Mouse (Mus musculus): ENCODE data around the gene Zfp691. TPM values are rescaled to one million over a fixed set of nuclear protein-coding genes. Genes with fewer than 3 reads are reported as not detected.

Zfp691 gene
- polyA plus RNA-seq, 1 experiment from 2014 or later, result 8.5 TPM

DNA sequence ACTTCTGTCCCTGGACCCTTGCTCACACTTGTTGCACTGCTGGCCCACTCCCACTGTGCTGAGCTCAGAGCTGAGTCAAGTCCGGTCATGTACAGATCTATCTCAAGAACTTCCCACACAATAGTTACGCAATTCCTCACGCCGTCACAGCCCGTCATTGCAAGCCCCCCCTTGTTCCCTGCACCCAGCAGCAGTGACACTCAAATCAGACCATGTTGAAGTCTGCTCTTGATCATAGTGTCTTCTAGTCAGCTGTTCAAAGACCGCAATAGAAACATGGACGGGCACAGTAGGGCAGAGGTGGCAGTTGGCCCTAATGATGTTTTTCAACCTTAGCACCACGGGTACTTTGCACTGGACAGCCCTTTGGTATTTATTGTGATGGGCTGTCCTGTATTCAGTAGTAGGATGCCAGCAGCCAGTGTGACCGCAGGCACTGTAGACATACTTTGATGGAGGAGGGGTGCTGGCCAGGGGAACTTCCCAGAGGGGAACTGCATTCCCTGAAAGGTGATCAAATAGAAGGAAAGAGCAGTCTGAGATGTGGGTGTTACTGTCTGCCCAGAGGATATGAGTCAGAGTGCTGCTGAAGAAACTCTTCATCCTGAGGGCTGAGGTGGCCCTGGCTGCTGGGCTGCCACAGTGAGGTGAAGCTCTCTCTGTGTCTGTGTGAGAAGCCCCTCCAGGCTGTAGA, 48.3 kb downstream of the Zfp691 start:
- Histone ChIP-seq H3K36me3 (ENCODE audit: control insufficient read depth, insufficient read depth, low read length) (peaks cover 40% of the 10 kb centered on the region), H3K9me3 (ENCODE audit: control insufficient read depth, low read depth, low read length) (no peaks in the 10 kb centered on the region), H3K9ac (replicated peaks; ENCODE audit: low read depth, low read length) (no peak overlapping the region), H3K27me3 (ENCODE audit: control insufficient read depth, insufficient read depth, low read length) (no peaks in the 10 kb centered on the region), H3K27ac (ENCODE audit: low read length) (no peak overlapping the region), H3K4me3 (ENCODE audit: low read depth, low read length) (no peak overlapping the region), H3K4me1 (ENCODE audit: control insufficient read depth, insufficient read depth, low read length) (peaks cover 9% of the 10 kb centered on the region; the same call in 1 of the 2 replicates), H3K4me2 (replicated peaks; ENCODE audit: low read depth, low read length) (no peak overlapping the region)
- WGBS, result 73% methylated on average over 9 of the region's 9 CpGs
- no peak for ATAC-seq (ENCODE audit: insufficient number of reproducible peaks, insufficient read depth, low FRiP score, low read depth)

DNA sequence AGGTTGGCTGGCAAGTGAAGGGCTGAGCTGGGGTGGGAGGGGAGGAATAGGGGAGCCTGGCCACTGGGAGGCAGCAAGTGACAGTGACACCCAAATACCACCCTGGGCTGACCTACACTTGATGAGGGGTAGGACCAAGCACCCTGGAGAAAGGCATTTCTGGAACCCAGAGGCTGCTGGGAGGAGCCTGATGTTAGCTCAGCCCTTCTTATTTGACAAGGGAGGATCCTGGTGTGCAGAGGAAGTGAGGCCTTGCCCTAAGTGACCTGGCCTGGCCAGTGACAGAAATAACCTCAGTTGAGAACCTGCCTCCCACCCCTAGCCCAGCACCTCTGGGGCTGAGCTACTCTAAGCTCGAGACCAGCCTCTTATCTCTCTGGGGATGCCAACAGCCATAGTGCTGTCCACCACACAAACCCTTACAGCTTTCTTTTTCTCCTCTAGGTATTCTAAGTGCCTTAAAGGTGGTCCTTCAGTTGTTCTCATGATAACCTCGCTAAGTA, 49.2 kb downstream of the Zfp691 start:
- H3K4me3 ChIP-seq (ENCODE audit: low read depth, low read length), result no peak overlapping the region
- no peak overlapping the region for H3K27ac ChIP-seq (ENCODE audit: low read length)
- H3K4me1 ChIP-seq (ENCODE audit: control insufficient read depth, insufficient read depth, low read length), result peaks cover 9% of the 10 kb centered on the region; the same call in 1 of the 2 replicates
- ATAC-seq (ENCODE audit: insufficient number of reproducible peaks, insufficient read depth, low FRiP score, low read depth), result no peak
- no peaks in the 10 kb centered on the region for H3K9me3 ChIP-seq (ENCODE audit: control insufficient read depth, low read depth, low read length)
- H3K36me3 ChIP-seq (ENCODE audit: control insufficient read depth, insufficient read depth, low read length), result peaks cover 46% of the 10 kb centered on the region
- WGBS, result 56% methylated on average over 2 of the region's 2 CpGs
- H3K9ac ChIP-seq (replicated peaks; ENCODE audit: low read depth, low read length), result no peak overlapping the region
- no peaks in the 10 kb centered on the region for H3K27me3 ChIP-seq (ENCODE audit: control insufficient read depth, insufficient read depth, low read length)
- H3K4me2 ChIP-seq (replicated peaks; ENCODE audit: low read depth, low read length), result no peak overlapping the region

DNA sequence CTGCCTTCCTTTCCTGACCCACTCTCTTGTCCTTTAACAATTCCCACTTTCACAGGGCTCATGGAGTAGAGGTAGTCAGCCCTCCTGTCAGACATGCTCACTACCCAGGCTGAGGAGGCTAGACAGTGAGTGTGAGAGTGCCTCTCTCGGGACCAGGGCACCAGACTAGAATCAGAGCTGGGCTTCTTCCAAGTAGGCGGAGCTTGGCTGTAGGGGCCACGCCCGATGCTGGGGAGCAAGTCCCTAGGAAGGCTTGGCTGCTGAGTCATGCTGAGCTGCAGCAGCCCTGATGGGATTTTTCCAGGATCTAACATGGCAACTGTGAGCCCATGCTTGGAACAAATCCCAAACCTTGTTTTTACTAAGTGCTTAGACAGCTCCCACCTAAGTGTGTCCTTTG, 52.7 kb downstream of the Zfp691 start:
- Histone ChIP-seq H3K36me3 (ENCODE audit: control insufficient read depth, insufficient read depth, low read length) (peaks cover 40% of the 10 kb centered on the region), H3K4me2 (replicated peaks; ENCODE audit: low read depth, low read length) (no peak overlapping the region), H3K9me3 (ENCODE audit: control insufficient read depth, low read depth, low read length) (no peaks in the 10 kb centered on the region), H3K4me1 (ENCODE audit: control insufficient read depth, insufficient read depth, low read length) (peaks cover 14% of the 10 kb centered on the region; the same call in 1 of the 2 replicates), H3K4me3 (ENCODE audit: low read depth, low read length) (no peak overlapping the region), H3K27ac (ENCODE audit: low read length) (no peak overlapping the region), H3K9ac (replicated peaks; ENCODE audit: low read depth, low read length) (no peak overlapping the region), H3K27me3 (ENCODE audit: control insufficient read depth, insufficient read depth, low read length) (no peaks in the 10 kb centered on the region)
- 43% methylated on average over 4 of the region's 4 CpGs for WGBS
- ATAC-seq (ENCODE audit: insufficient number of reproducible peaks, insufficient read depth, low FRiP score, low read depth), result 0 out of 2 replicates have a peak, but pooled peaks have one; percentile 39

DNA sequence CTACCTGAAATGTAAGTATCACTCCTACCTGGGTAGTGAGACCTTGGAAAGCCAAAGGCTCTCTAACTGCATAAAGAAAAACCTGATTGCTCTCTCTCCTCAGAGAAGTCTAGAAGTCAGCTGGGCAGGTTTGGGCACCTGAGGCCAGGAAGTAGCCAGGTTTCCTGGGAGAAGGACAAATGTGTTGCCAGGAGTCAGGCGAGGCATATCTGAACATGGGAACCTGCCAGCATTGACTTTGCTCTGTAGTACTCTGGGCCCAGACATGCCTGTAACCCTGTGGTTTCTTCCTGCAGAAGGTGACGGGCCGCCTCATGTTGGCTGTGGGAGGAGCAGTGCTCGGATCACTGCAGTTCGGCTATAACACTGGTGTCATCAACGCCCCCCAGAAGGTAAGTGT, 53.9 kb downstream of the Zfp691 start:
- WGBS, result 92% methylated on average over 6 of the region's 6 CpGs
- H3K36me3 ChIP-seq (ENCODE audit: control insufficient read depth, insufficient read depth, low read length), result peaks cover 36% of the 10 kb centered on the region
- no peak overlapping the region for H3K9ac ChIP-seq (replicated peaks; ENCODE audit: low read depth, low read length)
- H3K27me3 ChIP-seq (ENCODE audit: control insufficient read depth, insufficient read depth, low read length), result no peaks in the 10 kb centered on the region
- H3K4me2 ChIP-seq (replicated peaks; ENCODE audit: low read depth, low read length), result no peak overlapping the region
- no peak for ATAC-seq (ENCODE audit: insufficient number of reproducible peaks, insufficient read depth, low FRiP score, low read depth)
- peaks cover 24% of the 10 kb centered on the region; the same call in 1 of the 2 replicates for H3K4me1 ChIP-seq (ENCODE audit: control insufficient read depth, insufficient read depth, low read length)
- H3K27ac ChIP-seq (ENCODE audit: low read length), result no peak overlapping the region
- H3K9me3 ChIP-seq (ENCODE audit: control insufficient read depth, low read depth, low read length), result no peaks in the 10 kb centered on the region
- H3K4me3 ChIP-seq (ENCODE audit: low read depth, low read length), result no peak overlapping the region

MicroRNA genes within 50 kb of the gene (microRNA counts, 519-probe panel; counts per million panel counts)
- 1,377 counts per million, percentile 6 among the panel's probes with 10 or more counts for microRNA mmu-miR-1957

Small RNAs within 50 kb of the gene (microRNA-seq; reads per million reads assigned to microRNA genes)
- not detected for gene Mir1957a

Other genes starting within 250 kb of the Zfp691 start
- gene Olfr1328, start 235.6 kb downstream of the Zfp691 start, polyA plus RNA-seq (2014; fragmentation: Nextera tagmentation; extraction: Ambion mirVana), result not detected in 2 replicates
- gene Lao1, start 212.6 kb downstream of the Zfp691 start, polyA plus RNA-seq (2014; fragmentation: Nextera tagmentation; extraction: Ambion mirVana), result not detected in 2 replicates
- gene Slc2a1, start 65.5 kb downstream of the Zfp691 start, polyA plus RNA-seq (2014; fragmentation: Nextera tagmentation; extraction: Ambion mirVana), result 120 and 139 TPM in 2 replicates
- 1.1 and 1.5 TPM in 2 replicates for gene Ermap, start 15.8 kb upstream of the Zfp691 start, polyA plus RNA-seq (2014; fragmentation: Nextera tagmentation; extraction: Ambion mirVana)
- gene Svbp, start 21.1 kb upstream of the Zfp691 start, polyA plus RNA-seq (2014; fragmentation: Nextera tagmentation; extraction: Ambion mirVana), result 150 and 155 TPM in 2 replicates
- not detected in 2 replicates for gene Tmem269, start 44.0 kb upstream of the Zfp691 start, polyA plus RNA-seq (2014; fragmentation: Nextera tagmentation; extraction: Ambion mirVana)
- 24.0 and 29.7 TPM in 2 replicates for gene AU022252, start 58.5 kb upstream of the Zfp691 start, polyA plus RNA-seq (2014; fragmentation: Nextera tagmentation; extraction: Ambion mirVana)
- 45.0 and 46.3 TPM in 2 replicates for gene P3h1, start 58.7 kb upstream of the Zfp691 start, polyA plus RNA-seq (2014; fragmentation: Nextera tagmentation; extraction: Ambion mirVana)
- not detected in 2 replicates for gene Cldn19, start 81.2 kb upstream of the Zfp691 start, polyA plus RNA-seq (2014; fragmentation: Nextera tagmentation; extraction: Ambion mirVana)
- 626 and 684 TPM in 2 replicates for gene Ybx1, start 120.4 kb upstream of the Zfp691 start, polyA plus RNA-seq (2014; fragmentation: Nextera tagmentation; extraction: Ambion mirVana)
- gene Ppih, start 146.4 kb upstream of the Zfp691 start, polyA plus RNA-seq (2014; fragmentation: Nextera tagmentation; extraction: Ambion mirVana), result 91.7 and 93.7 TPM in 2 replicates
- 3.5 and 7.3 TPM in 2 replicates for gene Ccdc30, start 241.3 kb upstream of the Zfp691 start, polyA plus RNA-seq (2014; fragmentation: Nextera tagmentation; extraction: Ambion mirVana)
- 31.9 and 33.7 TPM in 2 replicates for gene Ppcs, start 248.2 kb upstream of the Zfp691 start, polyA plus RNA-seq (2014; fragmentation: Nextera tagmentation; extraction: Ambion mirVana)
- not detected in 2 replicates for gene Zmynd12, start 248.6 kb upstream of the Zfp691 start, polyA plus RNA-seq (2014; fragmentation: Nextera tagmentation; extraction: Ambion mirVana)

Measured in stomach, embryonic 14.5 days (tissue).